Mouse (Mus musculus): Measurements from ENCODE around the gene Sox5. TPM values are rescaled to one million over a fixed set of nuclear protein-coding genes. Genes with fewer than 3 reads are reported as not detected.

Gene Sox5
- polyA plus RNA-seq, 1 experiment: 0.85 TPM

DNA sequence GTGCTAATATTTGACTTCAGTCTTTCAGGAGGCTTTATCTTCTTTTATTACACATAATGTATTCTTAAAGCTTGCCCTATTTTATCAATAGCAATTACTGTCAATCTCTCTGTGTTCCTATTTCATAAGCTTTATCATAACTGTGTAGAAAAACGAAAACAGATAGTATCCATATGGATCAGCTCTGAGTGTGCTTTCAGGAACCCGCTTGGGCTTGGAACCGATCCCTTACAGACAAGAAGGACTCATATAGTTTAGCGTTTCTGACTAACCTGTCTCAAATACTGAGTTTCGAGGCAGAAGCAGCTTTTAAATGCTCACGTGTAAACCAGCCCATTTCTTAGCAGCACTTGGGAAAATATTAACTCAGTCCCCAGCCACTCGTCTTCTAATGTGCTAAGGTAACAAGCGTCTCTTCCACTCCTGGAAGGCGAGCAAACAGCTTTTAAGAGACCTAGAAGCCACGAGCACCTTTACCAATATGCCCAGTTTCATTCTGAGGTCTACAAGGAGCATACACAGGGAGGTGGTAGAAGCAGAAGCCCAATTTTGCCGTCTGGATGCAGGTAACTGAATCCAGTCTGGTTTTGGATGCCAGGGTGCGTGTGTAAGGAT lies 706.3 kb downstream of the Sox5 start:
- peaks cover 3% of the 10 kb centered on the region; the same call in 1 of the 2 replicates for H3K4me1 ChIP-seq (ENCODE audit: control insufficient read depth, insufficient read depth, insufficient read length, low read length)
- H3K36me3 ChIP-seq (ENCODE audit: control insufficient read depth, insufficient read depth, low read length): no peaks in the 10 kb centered on the region
- no peak overlapping the region for H3K4me3 ChIP-seq (ENCODE audit: low read depth, low read length)
- no peaks in the 10 kb centered on the region for H3K27me3 ChIP-seq (ENCODE audit: control insufficient read depth, insufficient read depth, low read length)
- H3K27ac ChIP-seq (ENCODE audit: insufficient read depth, low read depth, low read length): no peak overlapping the region
- no peak for TF ChIP-seq POLR2A (IDR thresholded peaks at IDR 0.05; ENCODE audit: low read depth, low read length)
- TF ChIP-seq CTCF (IDR thresholded peaks at IDR 0.05; ENCODE audit: extremely low read depth, insufficient read length, insufficient replicate concordance, low read depth, low read length): no peak
- WGBS: 37% methylated on average over 12 of the region's 12 CpGs

DNA sequence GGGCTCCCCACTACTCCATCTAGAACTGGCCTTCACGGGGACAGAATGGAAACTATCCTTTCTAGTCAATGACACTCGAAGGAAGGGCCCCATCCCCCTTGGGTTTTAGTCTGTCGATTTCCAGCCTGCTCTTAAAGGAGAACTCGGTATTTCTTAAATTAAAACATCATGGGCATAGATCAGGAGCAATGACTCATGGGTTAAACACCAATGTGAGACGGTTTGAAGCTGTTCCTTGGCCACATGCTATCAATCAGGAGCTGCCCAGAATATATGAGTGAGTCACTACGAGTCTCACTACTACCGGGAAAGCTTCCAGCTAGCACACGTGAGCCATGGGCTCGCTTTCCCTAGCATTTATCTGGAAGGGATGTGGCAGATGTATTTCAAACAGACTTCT lies 707.0 kb downstream of the Sox5 start:
- WGBS: 14% methylated on average over 9 of the region's 9 CpGs
- H3K4me1 ChIP-seq (ENCODE audit: control insufficient read depth, insufficient read depth, insufficient read length, low read length): peaks cover 3% of the 10 kb centered on the region; the same call in 1 of the 2 replicates
- TF ChIP-seq POLR2A (IDR thresholded peaks at IDR 0.05; ENCODE audit: low read depth, low read length): no peak
- no peak for TF ChIP-seq CTCF (IDR thresholded peaks at IDR 0.05; ENCODE audit: extremely low read depth, insufficient read length, insufficient replicate concordance, low read depth, low read length)
- H3K4me3 ChIP-seq (ENCODE audit: low read depth, low read length): no peak overlapping the region
- no peaks in the 10 kb centered on the region for H3K27me3 ChIP-seq (ENCODE audit: control insufficient read depth, insufficient read depth, low read length)
- H3K36me3 ChIP-seq (ENCODE audit: control insufficient read depth, insufficient read depth, low read length): no peaks in the 10 kb centered on the region
- no peak overlapping the region for H3K27ac ChIP-seq (ENCODE audit: insufficient read depth, low read depth, low read length)

DNA sequence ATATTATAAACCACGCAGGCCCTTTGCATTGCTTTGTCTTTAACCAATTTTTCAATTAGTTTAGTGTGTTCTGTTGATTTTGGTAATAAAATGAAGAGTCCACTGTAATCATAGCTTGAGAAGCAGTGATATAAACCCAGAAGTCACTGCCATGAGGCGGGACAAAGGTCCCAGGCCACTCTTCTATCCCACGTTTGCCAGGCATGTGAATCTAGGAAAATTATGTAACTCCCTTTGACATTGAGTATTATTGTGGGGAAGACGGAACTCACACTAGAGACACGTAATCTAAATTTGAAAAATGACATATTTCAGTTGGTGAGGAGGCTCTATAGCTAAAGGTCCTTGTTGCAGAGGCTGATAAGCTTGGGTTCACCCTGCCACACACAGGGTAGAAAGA lies 711.3 kb downstream of the Sox5 start:
- H3K4me1 ChIP-seq (ENCODE audit: control insufficient read depth, insufficient read depth, insufficient read length, low read length): peaks cover 3% of the 10 kb centered on the region; the same call in 1 of the 2 replicates
- no peaks in the 10 kb centered on the region for H3K36me3 ChIP-seq (ENCODE audit: control insufficient read depth, insufficient read depth, low read length)
- no peaks in the 10 kb centered on the region for H3K27me3 ChIP-seq (ENCODE audit: control insufficient read depth, insufficient read depth, low read length)
- no peak overlapping the region for H3K27ac ChIP-seq (ENCODE audit: insufficient read depth, low read depth, low read length)
- WGBS: 80% methylated on average over 5 of the region's 5 CpGs
- TF ChIP-seq POLR2A (IDR thresholded peaks at IDR 0.05; ENCODE audit: low read depth, low read length) (no peak), CTCF (IDR thresholded peaks at IDR 0.05; ENCODE audit: extremely low read depth, insufficient read length, insufficient replicate concordance, low read depth, low read length) (no peak)
- H3K4me3 ChIP-seq (ENCODE audit: low read depth, low read length): no peak overlapping the region

DNA sequence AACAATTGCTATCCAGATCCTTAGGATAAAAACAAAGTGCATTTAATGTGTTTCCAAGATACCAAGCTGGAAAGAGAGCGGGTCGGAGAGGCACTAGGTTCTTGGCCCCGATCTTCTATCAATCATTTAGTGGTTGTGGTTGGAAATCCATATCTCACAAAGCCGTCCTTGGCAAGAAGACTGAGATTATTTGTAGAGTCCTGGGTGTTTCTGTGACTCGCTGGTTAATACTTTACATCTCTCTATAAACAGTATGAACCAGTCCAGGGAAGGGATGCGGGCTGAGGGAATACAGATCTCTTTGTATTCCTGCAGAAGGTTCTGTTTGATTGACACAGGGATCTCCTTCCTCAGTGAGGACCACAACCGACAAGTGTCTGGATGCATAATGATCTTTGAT lies 714.3 kb downstream of the Sox5 start:
- no peaks in the 10 kb centered on the region for H3K36me3 ChIP-seq (ENCODE audit: control insufficient read depth, insufficient read depth, low read length)
- no peak overlapping the region for H3K4me3 ChIP-seq (ENCODE audit: low read depth, low read length)
- TF ChIP-seq CTCF (IDR thresholded peaks at IDR 0.05; ENCODE audit: extremely low read depth, insufficient read length, insufficient replicate concordance, low read depth, low read length) (no peak), POLR2A (IDR thresholded peaks at IDR 0.05; ENCODE audit: low read depth, low read length) (no peak)
- no peaks in the 10 kb centered on the region for H3K4me1 ChIP-seq (ENCODE audit: control insufficient read depth, insufficient read depth, insufficient read length, low read length)
- no peaks in the 10 kb centered on the region for H3K27me3 ChIP-seq (ENCODE audit: control insufficient read depth, insufficient read depth, low read length)
- 56% methylated on average over 7 of the region's 7 CpGs for WGBS
- H3K27ac ChIP-seq (ENCODE audit: insufficient read depth, low read depth, low read length): no peak overlapping the region

DNA sequence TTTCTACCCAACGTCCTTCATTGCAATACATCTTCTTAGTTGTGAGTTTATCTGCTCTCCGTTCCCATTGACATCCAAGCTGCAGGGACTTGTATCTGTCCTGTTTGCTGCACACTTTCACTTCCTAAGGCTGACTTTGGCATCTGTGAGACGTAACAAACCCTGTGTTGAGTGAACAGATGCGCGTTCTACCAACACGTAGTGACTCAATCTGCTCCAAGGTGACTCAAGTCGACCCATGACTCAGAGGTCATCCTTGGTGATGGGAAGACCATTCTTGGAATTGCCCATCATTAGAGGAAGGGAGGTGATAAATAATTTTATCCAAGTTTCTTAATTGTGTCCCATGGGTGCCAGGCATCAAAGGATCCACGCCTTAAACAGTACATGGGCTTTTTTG lies 719.3 kb downstream of the Sox5 start:
- Histone ChIP-seq H3K27ac (ENCODE audit: insufficient read depth, low read depth, low read length) (no peak overlapping the region), H3K27me3 (ENCODE audit: control insufficient read depth, insufficient read depth, low read length) (no peaks in the 10 kb centered on the region), H3K36me3 (ENCODE audit: control insufficient read depth, insufficient read depth, low read length) (no peaks in the 10 kb centered on the region), H3K4me1 (ENCODE audit: control insufficient read depth, insufficient read depth, insufficient read length, low read length) (no peaks in the 10 kb centered on the region), H3K4me3 (ENCODE audit: low read depth, low read length) (no peak overlapping the region)
- WGBS: 89% methylated on average over 8 of the region's 8 CpGs
- no peak for TF ChIP-seq CTCF (IDR thresholded peaks at IDR 0.05; ENCODE audit: extremely low read depth, insufficient read length, insufficient replicate concordance, low read depth, low read length)

DNA sequence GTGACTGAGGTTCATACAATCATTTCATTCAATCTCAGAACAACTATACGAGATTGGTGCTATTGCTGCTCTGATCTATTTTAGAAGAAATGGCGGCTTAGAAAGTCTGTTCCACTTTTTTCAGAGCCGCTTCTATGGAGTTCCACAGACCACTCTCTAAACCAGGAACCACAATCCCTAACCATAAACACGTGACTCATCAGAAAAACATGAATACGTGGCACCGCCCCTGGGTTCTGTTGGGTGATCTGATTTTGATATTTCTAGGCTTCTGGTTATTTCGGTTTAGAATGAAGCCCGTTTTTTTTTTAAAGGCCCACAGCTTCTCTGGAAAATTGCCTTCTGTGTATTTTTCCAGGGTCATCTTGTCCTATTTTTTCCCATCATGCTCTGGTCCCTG lies 720.0 kb downstream of the Sox5 start:
- TF ChIP-seq POLR2A (IDR thresholded peaks at IDR 0.05; ENCODE audit: low read depth, low read length) (no peak), CTCF (IDR thresholded peaks at IDR 0.05; ENCODE audit: extremely low read depth, insufficient read length, insufficient replicate concordance, low read depth, low read length) (no peak)
- 87% methylated on average over 8 of the region's 8 CpGs for WGBS
- H3K36me3 ChIP-seq (ENCODE audit: control insufficient read depth, insufficient read depth, low read length): no peaks in the 10 kb centered on the region

DNA sequence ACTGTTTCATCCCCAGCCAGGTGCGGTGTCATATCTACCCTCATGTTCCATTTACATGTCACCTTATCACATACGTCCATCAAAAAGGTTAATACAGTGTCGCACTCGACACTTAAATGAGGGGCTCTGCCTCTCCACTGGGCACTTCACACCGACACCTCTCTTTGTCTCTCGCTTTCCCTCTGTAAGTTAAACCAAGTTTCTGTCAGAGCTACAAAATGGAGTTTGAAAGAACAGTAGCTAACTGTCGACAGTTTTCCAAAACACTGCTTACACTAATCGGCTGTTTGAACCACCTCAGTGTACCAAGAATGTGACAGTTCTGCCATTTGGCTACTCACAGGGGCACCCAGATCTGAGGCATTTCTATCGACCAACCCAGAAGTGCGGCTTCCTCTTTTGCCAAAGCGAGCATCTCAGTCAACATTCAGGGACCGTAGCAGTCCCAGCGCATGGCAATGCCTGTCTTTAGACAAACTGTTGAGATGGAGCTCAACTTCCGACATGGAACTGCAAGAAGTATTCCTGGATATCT lies 724.6 kb downstream of the Sox5 start:
- H3K27me3 ChIP-seq (ENCODE audit: control insufficient read depth, insufficient read depth, low read length): no peaks in the 10 kb centered on the region

More for the DNA sequence above, 720.0 kb downstream of the Sox5 start:
- H3K4me1 ChIP-seq (ENCODE audit: control insufficient read depth, insufficient read depth, insufficient read length, low read length): no peaks in the 10 kb centered on the region
- no peak overlapping the region for H3K27ac ChIP-seq (ENCODE audit: insufficient read depth, low read depth, low read length)
- no peaks in the 10 kb centered on the region for H3K27me3 ChIP-seq (ENCODE audit: control insufficient read depth, insufficient read depth, low read length)
- no peak overlapping the region for H3K4me3 ChIP-seq (ENCODE audit: low read depth, low read length)

More for the DNA sequence above, 724.6 kb downstream of the Sox5 start:
- 69% methylated on average over 14 of the region's 14 CpGs for WGBS
- no peaks in the 10 kb centered on the region for H3K36me3 ChIP-seq (ENCODE audit: control insufficient read depth, insufficient read depth, low read length)
- no peaks in the 10 kb centered on the region for H3K4me1 ChIP-seq (ENCODE audit: control insufficient read depth, insufficient read depth, insufficient read length, low read length)
- no peak overlapping the region for H3K4me3 ChIP-seq (ENCODE audit: low read depth, low read length)
- no peak overlapping the region for H3K27ac ChIP-seq (ENCODE audit: insufficient read depth, low read depth, low read length)
- TF ChIP-seq CTCF (IDR thresholded peaks at IDR 0.05; ENCODE audit: extremely low read depth, insufficient read length, insufficient replicate concordance, low read depth, low read length): no peak
- no peak for TF ChIP-seq POLR2A (IDR thresholded peaks at IDR 0.05; ENCODE audit: low read depth, low read length)

Data from small intestine, adult 2 months (tissue).